2 mouse cellular contexts compared by ENCODE assay signal in the genomic region with DNA sequence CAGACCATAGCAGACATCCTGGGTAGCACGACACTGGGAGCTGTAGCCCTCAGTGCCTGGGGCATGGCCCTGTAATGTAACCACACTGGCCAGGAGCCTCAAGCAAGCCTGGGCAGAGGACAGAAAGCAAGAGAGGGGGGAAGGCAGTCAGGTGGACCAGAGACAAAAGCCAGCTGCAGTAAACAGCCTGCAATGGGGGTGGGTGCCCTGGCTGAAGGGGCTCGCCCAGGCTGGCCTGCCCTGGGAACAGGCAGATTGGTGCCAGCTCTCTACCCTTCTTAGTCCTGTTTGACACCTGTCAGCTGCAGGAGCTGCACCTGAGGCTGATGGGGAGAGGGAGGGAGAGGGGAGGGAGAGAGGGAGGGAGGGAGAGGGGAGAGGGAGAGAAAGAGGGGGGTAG.
TF ChIP-seq lines count a peak whose summit lies in the region.

No protein-coding gene starts in this region.

TF ChIP-seq in CH12.LX, 34 proteins besides CTCF, POLR2A, EP300 and RAD21 (continued from another document):
- 0 out of 2 replicates have a peak, but pooled peaks have one; percentile 3 for TF ChIP-seq MAZ (IDR thresholded peaks at IDR 0.05; ENCODE audit: low read depth, low read length)
- no peak for TF ChIP-seq CHD1 (IDR thresholded peaks at IDR 0.05; ENCODE audit: low read depth, low read length)
- TF ChIP-seq TCF12 (IDR thresholded peaks at IDR 0.05; ENCODE audit: low read depth, low read length), result peak; percentile 97
- 0 out of 2 replicates have a peak, but pooled peaks have one; percentile 17 for TF ChIP-seq IRF4 (IDR thresholded peaks at IDR 0.05; ENCODE audit: low read depth, low read length)

TF ChIP-seq in MEL, 35 proteins besides CTCF, POLR2A, EP300 and RAD21 (continued from another document):
- no peak for TF ChIP-seq TBP (IDR thresholded peaks at IDR 0.05; ENCODE audit: low read depth, low read length)
- no peak for TF ChIP-seq KAT2A (conservative IDR thresholded peaks at IDR 0.05; ENCODE audit: low read depth, low read length)
- TF ChIP-seq RCOR1 (IDR thresholded peaks at IDR 0.05; ENCODE audit: low read depth, low read length), result no peak
- no peak for TF ChIP-seq GABPA (IDR thresholded peaks at IDR 0.05; ENCODE audit: low read depth, low read length)
- TF ChIP-seq ETS1 (IDR thresholded peaks at IDR 0.05; ENCODE audit: low read depth, low read length), result no peak
- TF ChIP-seq POLR2AphosphoS5 (IDR thresholded peaks at IDR 0.05; ENCODE audit: borderline replicate concordance, low read depth, low read length), result no peak
- TF ChIP-seq MXI1 (IDR thresholded peaks at IDR 0.05; ENCODE audit: low read depth, low read length), result 0 out of 2 replicates have a peak, but pooled peaks have one; percentile 14
- no peak for TF ChIP-seq CHD2 (IDR thresholded peaks at IDR 0.05; ENCODE audit: low read length)
- no peak for TF ChIP-seq ZMIZ1 (IDR thresholded peaks at IDR 0.05; ENCODE audit: low read depth, low read length)
- no peak for TF ChIP-seq SIN3A (IDR thresholded peaks at IDR 0.05; ENCODE audit: low read length)
- TF ChIP-seq ZC3H11A (IDR thresholded peaks at IDR 0.05; ENCODE audit: low read depth, low read length), result no peak
